Mouse (Mus musculus) forebrain, embryonic 10.5 days (tissue): ENCODE data around the gene Hyal5. TPM values are rescaled to one million over a fixed set of nuclear protein-coding genes. Genes with fewer than 3 reads are reported as not detected.

ENCODE experiments used
- DNase-seq: peaks from one replicate; pipeline ENCODE4 v3.0.0-alpha.2; 2017; ENCODE audit warnings: low spot score; ENCODE audit errors: extremely low spot score
- H3K27ac ChIP-seq: fragments of 300-500 bp; sonication (generic); 2 replicates; pipeline ENCODE4 v1.5.1; 2016; ENCODE audit warnings: mild to moderate bottlenecking
- H3K27me3 ChIP-seq: fragments of 300-500 bp; sonication (generic); 2 replicates; pipeline ENCODE4 v1.6.1; 2016; ENCODE audit warnings: mild to moderate bottlenecking; ENCODE audit not compliant: poor library complexity, severe bottlenecking
- H3K36me3 ChIP-seq: fragments of 300-500 bp; sonication (generic); replicated peaks from 2 replicates; pipeline ENCODE4 v1.6.1; 2016; ENCODE audit warnings: mild to moderate bottlenecking, moderate library complexity
- H3K4me1 ChIP-seq: fragments of 300-500 bp; sonication (generic); 2 replicates; pipeline ENCODE4 v1.6.1; 2016
- H3K4me3 ChIP-seq: fragments of 300-500 bp; sonication (generic); 2 replicates; pipeline ENCODE4 v1.5.1; 2016; ENCODE audit warnings: mild to moderate bottlenecking, moderate library complexity
- H3K9me3 ChIP-seq: fragments of 300-500 bp; sonication (generic); 2 replicates; pipeline ENCODE4 v1.6.1; 2016; ENCODE audit warnings: mild to moderate bottlenecking, moderate library complexity
- WGBS: fragments of 180-500 bp; shearing (Covaris S2); methylation state at CpG from one replicate; pipeline ENCODE4 v1.1.7; 2016; 5-methylcytosine and 5-hydroxymethylcytosine counted together
- polyA plus RNA-seq: library from polyadenylated mRNA; unstranded; fragments of >200 nt; fragmentation: Nextera tagmentation; extraction: Ambion mirVana; gene quantifications from 2 replicates; pipeline ENCODE4 v1.2.1, GENCODE M21; 2016

Gene Hyal5
- polyA plus RNA-seq = not detected in 2 replicates

DNA sequence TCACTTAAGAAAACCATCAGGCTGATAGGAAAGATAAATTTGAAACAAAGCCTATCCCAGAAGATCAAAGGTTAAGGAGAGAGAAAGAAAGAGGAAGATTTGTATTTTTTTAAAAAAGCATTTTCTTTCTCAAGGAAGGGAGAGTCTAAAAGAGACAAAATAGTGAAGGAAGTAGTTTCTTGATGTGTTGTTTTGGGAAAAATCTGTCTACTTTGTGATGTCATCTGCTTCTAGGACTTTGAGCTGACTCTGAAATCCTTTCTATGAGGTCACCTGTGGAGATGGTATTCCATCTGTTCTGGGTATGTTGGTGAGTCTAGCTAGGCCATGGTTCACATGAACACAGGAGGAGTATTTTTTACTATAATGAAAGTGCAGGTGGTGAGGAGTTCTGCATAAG lies at the start of gene Hyal5:
Hyal5 (plus strand) TSS at position 301 of the 400 bp plus-strand sequence.
- H3K9me3 ChIP-seq = no peaks in the 10 kb centered on the region
- H3K4me3 ChIP-seq = no peak within 1 kb of the TSS
- no peak within 1 kb of the TSS for H3K27ac ChIP-seq
- no peaks in the 10 kb centered on the region for H3K27me3 ChIP-seq
- no peak for DNase-seq
- H3K4me1 ChIP-seq = no peaks in the 10 kb centered on the region
- no peaks in the 10 kb centered on the region for H3K36me3 ChIP-seq

DNA sequence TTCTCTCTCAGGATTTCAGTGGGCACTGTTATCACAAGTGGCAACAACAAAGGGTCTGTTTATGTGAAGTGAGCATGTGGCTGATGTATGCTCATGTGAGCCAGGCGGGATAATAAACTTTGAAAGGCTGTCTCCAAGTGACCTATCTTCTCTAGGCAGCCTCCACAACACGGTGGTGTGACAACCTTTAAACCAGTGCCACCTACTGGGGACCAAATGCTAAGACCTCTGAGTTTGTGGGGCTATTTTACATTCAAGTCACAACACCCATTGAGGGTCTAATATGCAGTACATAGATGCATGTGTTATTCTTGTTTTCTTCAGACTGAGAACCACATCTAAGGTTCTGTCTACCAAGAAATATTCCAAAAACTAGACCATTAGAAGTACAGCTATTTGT lies 35.7 kb upstream of the Hyal5 start:
- no peaks in the 10 kb centered on the region for H3K9me3 ChIP-seq
- H3K27ac ChIP-seq = no peak overlapping the region
- no peaks in the 10 kb centered on the region for H3K4me1 ChIP-seq
- H3K36me3 ChIP-seq = no peaks in the 10 kb centered on the region
- DNase-seq = no peak
- WGBS = 58% methylated on average over 2 of the region's 2 CpGs
- no peak overlapping the region for H3K4me3 ChIP-seq
- H3K27me3 ChIP-seq = no peaks in the 10 kb centered on the region

DNA sequence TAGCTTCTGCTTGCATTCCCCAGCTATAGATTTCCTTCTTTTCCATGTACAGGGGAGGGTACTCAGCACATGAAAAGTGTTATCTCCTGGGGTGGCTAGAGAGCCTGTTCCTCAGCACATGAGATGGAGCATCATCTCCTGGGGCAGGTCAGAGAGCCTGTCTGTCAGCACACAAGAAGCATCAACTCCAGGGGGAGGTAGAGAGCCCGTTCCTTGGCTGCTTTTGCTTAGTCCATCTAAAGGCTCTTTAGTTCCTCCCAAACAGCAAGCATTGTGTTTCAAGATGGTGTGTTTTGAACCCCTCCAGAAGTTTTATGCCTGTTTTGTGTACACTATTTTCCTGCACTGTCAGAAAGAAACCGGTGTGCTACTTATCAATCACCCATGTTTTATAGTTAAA lies 2.5 kb downstream of the Hyal5 start:
- Histone ChIP-seq H3K4me3 (no peak overlapping the region), H3K4me1 (no peaks in the 10 kb centered on the region), H3K9me3 (no peaks in the 10 kb centered on the region), H3K36me3 (no peaks in the 10 kb centered on the region), H3K27ac (no peak overlapping the region), H3K27me3 (no peaks in the 10 kb centered on the region)
- 48% methylated on average over 2 of the region's 2 CpGs for WGBS
- no peak for DNase-seq

DNA sequence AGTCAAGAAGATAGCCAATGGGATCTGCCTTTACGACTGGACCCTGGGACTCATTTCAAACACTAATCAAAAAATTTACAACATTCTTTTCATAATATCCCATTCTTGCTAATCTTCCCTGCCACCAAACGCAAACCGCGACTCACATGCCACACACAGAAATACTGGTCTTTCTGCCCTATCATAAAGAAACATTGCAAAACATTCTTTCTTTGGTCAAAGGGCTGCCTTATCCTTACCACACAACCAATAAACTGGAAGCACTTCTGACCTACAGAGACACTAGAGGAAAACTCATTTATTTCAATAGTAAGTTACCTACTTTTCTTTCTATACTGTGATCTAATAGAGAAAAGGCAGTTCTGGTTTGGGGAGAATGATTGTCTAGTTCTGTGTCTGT lies 5.9 kb downstream of the Hyal5 start:
- Histone ChIP-seq H3K4me1 (no peaks in the 10 kb centered on the region), H3K27me3 (no peaks in the 10 kb centered on the region), H3K27ac (no peak overlapping the region), H3K4me3 (no peak overlapping the region), H3K9me3 (no peaks in the 10 kb centered on the region), H3K36me3 (no peaks in the 10 kb centered on the region)
- WGBS = 96% methylated on average over 4 of the region's 4 CpGs
- DNase-seq = no peak

DNA sequence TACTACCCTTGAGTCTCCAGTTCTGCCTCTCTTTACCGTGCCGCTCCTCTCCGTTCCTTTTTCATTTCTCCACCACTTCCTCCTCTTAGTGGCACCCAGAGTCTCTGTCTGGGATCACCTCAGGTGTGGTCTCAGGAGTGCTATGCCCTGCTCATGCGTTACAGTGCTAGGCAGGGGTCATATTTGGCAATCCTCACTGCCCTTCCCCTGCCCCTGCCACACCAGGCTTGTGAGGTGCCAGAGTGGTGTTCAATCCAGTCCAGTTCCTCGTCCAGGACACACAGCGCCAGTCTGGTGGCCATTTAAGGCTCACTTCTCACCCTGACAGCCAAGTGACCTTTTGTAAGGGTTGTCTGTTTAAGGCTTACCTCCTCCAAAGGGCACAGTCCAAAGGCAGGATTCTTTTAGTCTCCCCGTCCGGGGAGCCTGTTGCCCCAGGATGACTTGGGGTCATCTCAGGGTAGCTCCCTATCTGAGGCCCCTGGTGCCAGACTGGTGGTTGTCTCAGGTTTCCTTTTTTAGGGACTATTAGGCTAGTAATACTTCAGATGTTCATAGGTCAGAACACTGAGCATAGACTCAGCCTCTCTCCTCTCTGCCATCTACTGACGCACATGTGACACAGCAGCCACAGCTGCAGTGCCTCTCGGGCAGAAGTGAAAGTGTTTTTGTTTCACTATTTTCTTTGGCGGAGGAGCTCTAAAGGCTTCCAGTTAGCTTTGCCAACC lies 36.5 kb downstream of the Hyal5 start:
- Histone ChIP-seq H3K36me3 (no peaks in the 10 kb centered on the region), H3K27me3 (no peaks in the 10 kb centered on the region), H3K27ac (no peak overlapping the region), H3K4me1 (no peaks in the 10 kb centered on the region), H3K4me3 (peak overlapping the region; percentile 12; the same call in 1 of the 2 replicates), H3K9me3 (no peaks in the 10 kb centered on the region)
- DNase-seq = no peak
- 79% methylated on average over 11 of the region's 11 CpGs for WGBS

DNA sequence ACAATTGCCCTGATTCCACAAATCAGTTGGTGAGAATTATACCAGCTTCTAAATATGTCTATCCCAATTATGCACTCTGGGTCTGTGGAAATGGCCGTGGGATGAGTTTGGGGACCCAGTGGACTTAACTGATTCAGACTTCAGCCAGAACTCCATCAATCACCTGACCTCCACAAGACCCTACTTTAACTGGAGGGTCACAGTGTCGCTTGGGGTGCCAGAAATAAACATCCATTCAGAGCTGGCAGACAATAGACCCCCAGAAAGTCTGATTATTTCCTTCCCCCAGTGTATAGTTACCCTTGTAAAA lies 37.0 kb downstream of the Hyal5 start:
- no peak for DNase-seq
- WGBS = 67% methylated on average over 2 of the region's 2 CpGs
- Histone ChIP-seq H3K27ac (no peak overlapping the region), H3K4me1 (no peaks in the 10 kb centered on the region), H3K9me3 (no peaks in the 10 kb centered on the region), H3K4me3 (peak overlapping the region; percentile 12; the same call in 1 of the 2 replicates), H3K36me3 (no peaks in the 10 kb centered on the region), H3K27me3 (no peaks in the 10 kb centered on the region)

DNA sequence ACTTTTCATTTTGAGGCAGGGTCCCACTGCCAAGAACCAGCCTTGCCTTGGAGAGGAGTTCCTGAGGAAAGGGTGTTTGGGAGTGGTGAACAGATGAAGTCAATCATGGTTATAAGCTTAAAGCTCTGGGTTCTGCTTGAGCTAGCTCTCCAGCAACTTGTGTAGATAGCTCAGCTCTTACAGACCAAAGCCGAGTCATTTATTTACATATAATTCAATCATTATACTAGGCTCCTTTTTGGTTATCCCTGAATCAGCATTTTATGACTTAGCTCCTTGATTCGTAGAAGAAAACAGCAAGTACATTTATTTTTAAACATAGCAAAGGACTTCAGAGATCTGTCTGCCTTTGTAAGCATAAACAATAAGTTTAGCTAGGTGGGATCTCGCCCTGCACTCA lies 47.3 kb downstream of the Hyal5 start:
- Histone ChIP-seq H3K36me3 (no peaks in the 10 kb centered on the region), H3K4me1 (no peaks in the 10 kb centered on the region), H3K27ac (no peak overlapping the region), H3K27me3 (no peaks in the 10 kb centered on the region), H3K9me3 (no peaks in the 10 kb centered on the region), H3K4me3 (no peak overlapping the region)
- 85% methylated on average over 3 of the region's 3 CpGs for WGBS
- DNase-seq = no peak

DNA sequence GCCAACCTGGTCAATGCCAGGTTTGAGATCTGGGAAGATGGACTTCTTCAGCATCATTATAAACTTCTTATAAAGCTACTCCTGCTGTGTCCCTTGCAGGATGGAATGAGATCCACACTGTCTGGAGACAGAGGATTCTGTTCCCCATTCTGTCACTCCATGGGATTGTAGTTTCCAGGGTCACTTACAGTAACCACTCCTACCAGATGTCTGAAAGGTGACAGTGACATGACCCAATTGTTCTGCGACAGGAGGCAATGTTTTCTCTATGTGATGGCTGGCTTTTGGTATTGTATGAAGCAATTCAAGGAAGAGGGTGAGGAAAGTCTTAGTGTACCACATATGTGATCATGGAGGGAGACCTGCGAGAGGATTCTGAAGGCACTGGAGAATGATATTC lies 50.0 kb downstream of the Hyal5 start:
- Histone ChIP-seq H3K36me3 (no peaks in the 10 kb centered on the region), H3K4me1 (no peaks in the 10 kb centered on the region), H3K27ac (no peak overlapping the region), H3K27me3 (no peaks in the 10 kb centered on the region), H3K4me3 (no peak overlapping the region), H3K9me3 (no peaks in the 10 kb centered on the region)
- WGBS = 92% methylated on average over 2 of the region's 2 CpGs
- DNase-seq = no peak

DNA sequence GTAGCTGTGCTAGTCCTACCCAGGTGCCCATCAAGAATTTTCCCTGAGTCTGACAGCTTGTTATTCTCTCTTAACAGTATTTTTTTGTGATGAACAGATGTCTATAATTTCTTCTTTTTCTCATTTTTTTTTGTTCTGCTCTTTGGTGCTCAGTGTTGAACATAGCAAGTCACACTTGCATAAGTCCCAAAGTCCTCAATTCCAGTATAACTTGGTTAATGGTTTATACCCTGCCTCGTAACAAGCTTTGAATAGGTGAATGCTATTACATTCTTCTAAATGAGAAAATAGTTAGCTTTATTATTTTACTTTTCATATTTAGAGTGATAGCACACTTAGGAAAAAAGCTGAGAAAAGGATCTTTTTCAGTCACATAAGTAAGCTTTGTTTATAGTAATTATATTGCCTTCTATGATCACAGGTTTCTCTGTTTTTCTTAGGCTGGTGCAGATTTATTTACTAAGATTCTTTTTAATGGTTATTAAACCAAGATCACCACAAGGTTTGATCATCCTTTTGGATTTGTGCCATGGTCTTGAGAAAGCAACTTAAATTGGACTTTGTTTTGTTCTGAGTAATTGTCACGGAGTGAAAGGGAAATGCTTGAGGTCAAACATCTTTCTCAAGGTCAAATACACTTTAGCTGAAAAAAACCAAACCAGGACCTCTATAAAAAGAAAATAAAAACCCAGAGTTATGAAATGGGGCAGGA lies 52.4 kb downstream of the Hyal5 start:
- Histone ChIP-seq H3K4me3 (no peak overlapping the region), H3K9me3 (no peaks in the 10 kb centered on the region), H3K27me3 (no peaks in the 10 kb centered on the region), H3K36me3 (no peaks in the 10 kb centered on the region), H3K27ac (no peak overlapping the region), H3K4me1 (no peaks in the 10 kb centered on the region)
- WGBS = 85% methylated on average over 2 of the region's 2 CpGs
- no peak for DNase-seq

DNA sequence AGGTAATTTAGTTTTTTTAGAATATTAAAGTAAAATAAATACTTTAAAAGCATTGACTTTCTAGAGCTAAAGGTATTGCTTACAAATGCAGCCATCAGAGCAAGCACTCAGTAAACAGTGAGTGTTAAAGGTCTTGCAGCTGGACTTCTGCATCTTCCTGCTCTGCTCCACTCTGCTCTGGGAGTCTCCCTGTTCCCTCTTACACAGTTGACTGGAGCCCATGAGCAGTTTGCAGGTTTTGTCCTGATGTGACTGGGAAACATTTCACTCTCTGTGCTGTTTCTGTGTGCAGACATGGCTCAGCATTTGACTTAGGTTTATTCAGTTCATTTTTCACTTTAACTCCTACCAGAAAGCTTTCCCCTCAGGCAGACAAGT lies 52.9 kb downstream of the Hyal5 start:
- no peak overlapping the region for H3K4me3 ChIP-seq
- no peaks in the 10 kb centered on the region for H3K9me3 ChIP-seq

DNA sequence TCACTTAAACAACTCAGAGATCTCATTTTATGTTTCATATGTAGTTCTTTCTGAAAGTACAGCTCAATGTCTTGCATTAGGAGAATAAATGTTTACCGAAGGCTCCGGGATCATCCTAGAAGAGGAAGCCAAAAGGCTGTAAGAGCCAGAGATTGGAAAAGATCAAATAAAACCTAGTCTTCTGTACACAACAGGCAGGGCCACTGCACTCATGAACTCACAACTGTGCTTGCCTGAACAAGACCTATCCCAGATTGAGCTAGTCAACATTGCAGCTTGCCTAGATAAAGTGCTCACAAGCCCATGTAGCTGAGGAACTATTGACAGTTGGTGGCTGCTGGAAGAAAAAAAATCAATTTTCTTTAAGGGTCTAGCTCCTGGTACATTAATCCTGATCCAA lies 55.8 kb downstream of the Hyal5 start:
- 97% methylated on average over 2 of the region's 2 CpGs for WGBS

More for the DNA sequence above, 52.9 kb downstream of the Hyal5 start:
- DNase-seq = no peak
- Histone ChIP-seq H3K4me1 (no peaks in the 10 kb centered on the region), H3K36me3 (no peaks in the 10 kb centered on the region), H3K27me3 (no peaks in the 10 kb centered on the region), H3K27ac (no peak overlapping the region)

DNA sequence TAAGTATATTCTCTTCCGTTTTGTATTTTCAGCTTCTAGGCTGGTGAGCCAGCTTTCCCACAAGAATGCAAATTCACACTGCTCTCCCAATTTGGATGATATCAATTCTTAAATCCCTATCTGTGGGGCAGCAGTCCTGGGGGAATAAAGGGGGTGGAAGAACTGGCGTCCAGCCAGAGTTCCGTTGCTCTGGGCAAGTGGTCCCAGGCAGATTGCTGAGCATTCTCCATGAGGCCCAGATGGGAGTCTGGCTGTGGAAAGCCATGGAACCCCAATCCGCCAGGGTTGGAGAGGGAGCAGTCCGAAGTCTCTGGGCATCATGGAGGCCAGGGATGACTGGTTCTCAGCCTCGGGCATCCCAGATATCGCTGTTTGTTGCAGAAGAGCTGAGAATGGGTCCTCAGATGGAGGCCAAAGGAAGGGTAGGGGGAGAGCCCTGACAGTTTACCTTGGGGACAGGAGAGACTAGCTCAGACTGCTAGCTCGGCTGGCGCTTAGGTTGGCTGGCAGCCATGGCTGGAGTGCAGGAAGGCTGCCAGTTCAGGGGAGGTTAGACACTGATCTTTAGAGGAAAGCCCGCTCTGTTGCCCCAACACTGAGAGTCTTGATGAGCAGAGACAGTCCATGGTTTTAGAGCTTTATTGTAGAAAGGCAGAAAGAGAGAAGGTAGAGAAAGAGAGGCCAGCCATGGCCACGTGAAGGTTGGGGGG lies 67.4 kb downstream of the Hyal5 start:
- Histone ChIP-seq H3K27ac (no peak overlapping the region), H3K9me3 (peaks cover 18% of the 10 kb centered on the region; the same call in 1 of the 2 replicates), H3K27me3 (no peaks in the 10 kb centered on the region), H3K4me3 (no peak overlapping the region), H3K4me1 (no peaks in the 10 kb centered on the region), H3K36me3 (no peaks in the 10 kb centered on the region)
- DNase-seq = no peak
- 91% methylated on average over 11 of the region's 11 CpGs for WGBS

More for the DNA sequence above, 55.8 kb downstream of the Hyal5 start:
- H3K27me3 ChIP-seq = no peaks in the 10 kb centered on the region
- H3K27ac ChIP-seq = no peak overlapping the region
- no peaks in the 10 kb centered on the region for H3K4me1 ChIP-seq
- DNase-seq = no peak
- H3K36me3 ChIP-seq = no peaks in the 10 kb centered on the region
- H3K9me3 ChIP-seq = no peaks in the 10 kb centered on the region
- no peak overlapping the region for H3K4me3 ChIP-seq
